Comparison of ENCODE assay signal across 15 mouse cellular contexts in genomic region chr1:79335480-79336114, GRCm38 (mm10).
"Had no signal": no experiment of that assay in that cellular context is flagged by ENCODE, and none has a peak within 500 bp of the region (broad histone marks: within the 10 kb centered on the region; RNA-seq: fewer than 3 reads in every experiment).

No protein-coding gene starts in this region.

- ATAC-seq: intestine, postnatal 0 days had no signal

- H3K4me2 ChIP-seq: liver, embryonic 11.5 days; liver, embryonic 15.5 days; lung, embryonic 14.5 days; neural tube, embryonic 12.5 days; stomach, embryonic 15.5 days had no signal

- H3K27me3 ChIP-seq: liver, embryonic 15.5 days; neural tube, embryonic 12.5 days; stomach, embryonic 15.5 days had no signal

- H3K36me3 ChIP-seq: limb, embryonic 10.5 days; liver, embryonic 15.5 days; midbrain, embryonic 10.5 days; neural tube, embryonic 12.5 days; stomach, embryonic 15.5 days had no signal

- H3K9ac ChIP-seq: liver, embryonic 15.5 days; lung, embryonic 14.5 days; neural tube, embryonic 12.5 days; stomach, embryonic 15.5 days had no signal

- DNase-seq: kidney, adult 8-10 months; kidney, postnatal 25 days; lung, embryonic 14.5 days; lung, postnatal 10 days; lung, postnatal 4 days; midbrain, embryonic 14.5 days; right cerebral cortex, postnatal 4 days; thymus, postnatal 4 days had no signal

- H3K4me3 ChIP-seq: limb, embryonic 10.5 days; liver, embryonic 15.5 days; midbrain, embryonic 10.5 days; neural tube, embryonic 12.5 days; stomach, embryonic 15.5 days had no signal

- H3K9me3 ChIP-seq: limb, embryonic 10.5 days; liver, embryonic 15.5 days; midbrain, embryonic 10.5 days; neural tube, embryonic 12.5 days; stomach, embryonic 15.5 days had no signal

- H3K27ac ChIP-seq: limb, embryonic 10.5 days; liver, embryonic 15.5 days; midbrain, embryonic 10.5 days; neural tube, embryonic 12.5 days; stomach, embryonic 15.5 days had no signal

- H3K4me1 ChIP-seq: limb, embryonic 10.5 days; liver, embryonic 15.5 days; neural tube, embryonic 12.5 days; stomach, embryonic 15.5 days had no signal
